Mouse (Mus musculus): ENCODE measurements around the gene Ccdc36.

Ccdc36 gene

GRCm38 (mm10) chr9:108428384-108428783 lies at the start of gene Ccdc36:
Gene Ccdc36, minus strand, starts transcription at chr9:108428484.
- DNase-seq (ENCODE audit: low spot score in 2 of 2) = no peak

- no peak for DNase-seq (ENCODE audit: low spot score in 2 of 2)
Measured at GRCm38 (mm10) chr9:108474528-108474927, 46.2 kb upstream of the Ccdc36 start.

- no peak for DNase-seq (ENCODE audit: low spot score in 2 of 2)
Measured at GRCm38 (mm10) chr9:108469845-108470244, 41.6 kb upstream of the Ccdc36 start.

GRCm38 (mm10) chr9:108469430-108469829 lies 41.1 kb upstream of the Ccdc36 start:
- no peak for DNase-seq (ENCODE audit: low spot score in 2 of 2)

GRCm38 (mm10) chr9:108466219-108466618 lies 37.9 kb upstream of the Ccdc36 start:
- no peak for DNase-seq (ENCODE audit: low spot score in 2 of 2)

- DNase-seq (ENCODE audit: low spot score in 2 of 2) = no peak
Measured at GRCm38 (mm10) chr9:108463713-108464112, 35.4 kb upstream of the Ccdc36 start.

- no peak for DNase-seq (ENCODE audit: low spot score in 2 of 2)
Measured at GRCm38 (mm10) chr9:108462192-108462591, 33.9 kb upstream of the Ccdc36 start.

- no peak for DNase-seq (ENCODE audit: low spot score in 2 of 2)
Measured at GRCm38 (mm10) chr9:108461675-108462074, 33.4 kb upstream of the Ccdc36 start.

GRCm38 (mm10) chr9:108461181-108461631 lies 32.9 kb upstream of the Ccdc36 start, which contains the start of gene Klhdc8b:
Gene Klhdc8b, minus strand, starts transcription at chr9:108461581.
- DNase-seq (ENCODE audit: low spot score in 2 of 2) = no peak

- DNase-seq (ENCODE audit: low spot score in 2 of 2) = peak; percentile 77 to 83
Measured at GRCm38 (mm10) chr9:108460319-108461178, 32.3 kb upstream of the Ccdc36 start, which contains the start of gene Ccdc71. Gene Ccdc71, plus strand, starts transcription at chr9:108460527.

- no peak for DNase-seq (ENCODE audit: low spot score in 2 of 2)
Measured at GRCm38 (mm10) chr9:108459939-108460318, 31.6 kb upstream of the Ccdc36 start.

GRCm38 (mm10) chr9:108456953-108457352 lies 28.7 kb upstream of the Ccdc36 start:
- DNase-seq (ENCODE audit: low spot score in 2 of 2) = no peak

- no peak for DNase-seq (ENCODE audit: low spot score in 2 of 2)
Measured at GRCm38 (mm10) chr9:108455747-108456571, 27.7 kb upstream of the Ccdc36 start.

- no peak for DNase-seq (ENCODE audit: low spot score in 2 of 2)
Measured at GRCm38 (mm10) chr9:108454429-108454828, 26.1 kb upstream of the Ccdc36 start.

GRCm38 (mm10) chr9:108453458-108453857 lies 25.2 kb upstream of the Ccdc36 start:
- DNase-seq (ENCODE audit: low spot score in 2 of 2) = no peak

GRCm38 (mm10) chr9:108452911-108453310 lies 24.6 kb upstream of the Ccdc36 start:
- no peak for DNase-seq (ENCODE audit: low spot score in 2 of 2)

GRCm38 (mm10) chr9:108452291-108452906 lies 24.1 kb upstream of the Ccdc36 start:
- peak; percentile 76 to 84 for DNase-seq (ENCODE audit: low spot score in 2 of 2)

- DNase-seq (ENCODE audit: low spot score in 2 of 2) = no peak
Measured at GRCm38 (mm10) chr9:108451519-108452160, 23.4 kb upstream of the Ccdc36 start.

GRCm38 (mm10) chr9:108451170-108451493 lies 22.8 kb upstream of the Ccdc36 start:
- DNase-seq (ENCODE audit: low spot score in 2 of 2) = no peak

- no peak for DNase-seq (ENCODE audit: low spot score in 2 of 2)
Measured at GRCm38 (mm10) chr9:108450292-108451169, 22.2 kb upstream of the Ccdc36 start.

- DNase-seq (ENCODE audit: low spot score in 2 of 2) = no peak
Measured at GRCm38 (mm10) chr9:108449860-108450259, 21.6 kb upstream of the Ccdc36 start.

Measured in natural killer cell, adult 2 months (primary cell).